Comparison of ENCODE assay signal across 16 mouse cellular contexts in genomic region chr1:43781195-43781594, GRCm38 (mm10). TPM values are rescaled to one million over a fixed set of nuclear protein-coding genes. Genes with fewer than 3 reads are reported as not detected.
DNase-seq lines count a peak whose midpoint lies in the region; ATAC-seq and TF ChIP-seq lines count a peak whose summit lies in the region.
"Had no signal": no experiment of that assay in that cellular context is flagged by ENCODE, and none has a peak within 500 bp of the region (broad histone marks: within the 10 kb centered on the region; RNA-seq: fewer than 3 reads in every experiment).

No protein-coding gene starts in this region.

- 0 out of 2 replicates have a peak overlapping the region, but pooled peaks have one; percentile 5 for H3K9ac ChIP-seq in heart, embryonic 11.5 days (ENCODE audit: low read depth, low read length)
- H3K9ac ChIP-seq in intestine, embryonic 15.5 days = no peak overlapping the region
- H3K9ac ChIP-seq in stomach, embryonic 15.5 days = no peak overlapping the region
- H3K9ac ChIP-seq: midbrain, embryonic 15.5 days had no signal

- no peak overlapping the region for H3K27ac ChIP-seq in heart, embryonic 11.5 days (ENCODE audit: low read depth, low read length)
- H3K27ac ChIP-seq in layer of hippocampus, adult 2 months = peak overlapping the region; percentile 83
- peak overlapping the region; percentile 60 for H3K27ac ChIP-seq in intestine, embryonic 15.5 days
- H3K27ac ChIP-seq in stomach, embryonic 15.5 days = peak overlapping the region; percentile 85; the same call in 1 of the 2 replicates
- H3K27ac ChIP-seq: midbrain, embryonic 15.5 days had no signal

- H3K36me3 ChIP-seq in heart, embryonic 11.5 days (ENCODE audit: control insufficient read depth, insufficient read depth, low read length) = no peaks in the 10 kb centered on the region; the same call in none of the 2 replicates
- H3K36me3 ChIP-seq in intestine, embryonic 15.5 days = peaks cover 9% of the 10 kb centered on the region; the same call in 1 of the 2 replicates
- peaks cover 4% of the 10 kb centered on the region; the same call in 1 of the 2 replicates for H3K36me3 ChIP-seq in stomach, embryonic 15.5 days

- H3K4me2 ChIP-seq in heart, embryonic 11.5 days = no peak overlapping the region
- H3K4me2 ChIP-seq in intestine, embryonic 15.5 days (replicated peaks) = no peak overlapping the region
- no peak overlapping the region for H3K4me2 ChIP-seq in stomach, embryonic 15.5 days
- H3K4me2 ChIP-seq: midbrain, embryonic 15.5 days had no signal

- H3K4me1 ChIP-seq in heart, embryonic 11.5 days (ENCODE audit: control insufficient read depth, insufficient read depth, low read length) = no peaks in the 10 kb centered on the region
- H3K4me1 ChIP-seq in intestine, embryonic 15.5 days (replicated peaks) = no peaks in the 10 kb centered on the region
- H3K4me1 ChIP-seq in stomach, embryonic 15.5 days = peaks cover 12% of the 10 kb centered on the region; the same call in 1 of the 2 replicates
- H3K4me1 ChIP-seq: midbrain, embryonic 15.5 days had no signal

- DNase-seq in heart, postnatal 4 days = no peak
- DNase-seq in layer of hippocampus, adult 2 months (ENCODE audit: low spot score in 2 of 2) = no peak
- no peak for DNase-seq in layer of hippocampus, adult 11-12 months (ENCODE audit: low spot score)
- no peak for DNase-seq in urinary bladder, postnatal 25 days (ENCODE audit: low spot score)
- DNase-seq: cerebellum, adult 9-11 months; embryo, embryonic 11 days; left cerebral cortex, postnatal 4 days; lung, adult 18-20 months had no signal

- 55% methylated on average over 2 of the region's 2 CpGs for WGBS in heart, embryonic 11.5 days (ENCODE audit: insufficient replicate concordance)
- 69% methylated on average over 2 of the region's 2 CpGs for WGBS in intestine, embryonic 15.5 days
- WGBS in stomach, embryonic 15.5 days = 54% methylated on average over 2 of the region's 2 CpGs

- no peak for ATAC-seq in heart, embryonic 11.5 days (replicated peaks; ENCODE audit: insufficient number of reproducible peaks, low FRiP score, low TSS enrichment)
- no peak for ATAC-seq in intestine, embryonic 15.5 days
- no peak for ATAC-seq in stomach, embryonic 15.5 days (ENCODE audit: insufficient read depth, low FRiP score, low read depth)
- ATAC-seq: forebrain, embryonic 14.5 days; inflammation-experienced regulatory T-cells, adult 6 months; midbrain, embryonic 15.5 days had no signal

- H3K4me3 ChIP-seq in heart, embryonic 11.5 days (ENCODE audit: low read depth, low read length) = no peak overlapping the region
- no peak overlapping the region for H3K4me3 ChIP-seq in layer of hippocampus, adult 2 months
- H3K4me3 ChIP-seq in intestine, embryonic 15.5 days (replicated peaks) = no peak overlapping the region
- no peak overlapping the region for H3K4me3 ChIP-seq in stomach, embryonic 15.5 days (replicated peaks)
- H3K4me3 ChIP-seq: megakaryocyte, embryonic 14.5 days; midbrain, embryonic 15.5 days had no signal

- H3K9me3 ChIP-seq in heart, embryonic 11.5 days (replicated peaks; ENCODE audit: control insufficient read depth, low read length) = no peaks in the 10 kb centered on the region
- H3K9me3 ChIP-seq in intestine, embryonic 15.5 days = no peaks in the 10 kb centered on the region
- H3K9me3 ChIP-seq in stomach, embryonic 15.5 days = no peaks in the 10 kb centered on the region
- H3K9me3 ChIP-seq: megakaryocyte, embryonic 14.5 days; midbrain, embryonic 15.5 days had no signal

- H3K27me3 ChIP-seq in heart, embryonic 11.5 days (ENCODE audit: control insufficient read depth, insufficient read depth, low read length) = no peaks in the 10 kb centered on the region
- H3K27me3 ChIP-seq in intestine, embryonic 15.5 days (replicated peaks) = no peaks in the 10 kb centered on the region
- no peaks in the 10 kb centered on the region for H3K27me3 ChIP-seq in stomach, embryonic 15.5 days (replicated peaks)
- H3K27me3 ChIP-seq: megakaryocyte, embryonic 14.5 days; midbrain, embryonic 15.5 days had no signal

- no peak for TF ChIP-seq CTCF in layer of hippocampus, adult 2 months (conservative IDR thresholded peaks at IDR 0.05)

RNA-seq across cellular contexts. Expression of gene Uxs1, which starts 46.4 kb away (rescaled TPM):
- polyA plus RNA-seq in heart, embryonic 11.5 days (2014; fragmentation: Nextera tagmentation; extraction: Ambion mirVana) = 11.3 and 18.2 TPM in 2 replicates
- total RNA-seq in heart, postnatal 4 days (2021) = 10 to 100 TPM; 15.7 to 18.9 TPM
- total RNA-seq in layer of hippocampus, adult 2 months (2021) = 10 to 100 TPM; 45.4 to 50.3 TPM
- 16.2 and 19.3 TPM in 2 replicates for polyA plus RNA-seq in intestine, embryonic 15.5 days (2015; fragmentation: Nextera tagmentation; extraction: Ambion mirVana)
- polyA plus RNA-seq in stomach, embryonic 15.5 days (2015; fragmentation: Nextera tagmentation; extraction: Ambion mirVana) = 21.9 and 22.3 TPM in 2 replicates

RNA-seq across cellular contexts. Expression of gene 1500015O10Rik, which starts 50.8 kb away (rescaled TPM):
- polyA plus RNA-seq in heart, embryonic 11.5 days (2014; fragmentation: Nextera tagmentation; extraction: Ambion mirVana) = 2.5 and 3.2 TPM in 2 replicates
- total RNA-seq in heart, postnatal 4 days (2021) = 1 to 10 TPM; 4.9 to 5.4 TPM
- total RNA-seq in layer of hippocampus, adult 2 months (2021) = 1 to 10 TPM; 1.8 to 3.5 TPM
- 3.5 and 4.4 TPM in 2 replicates for polyA plus RNA-seq in intestine, embryonic 15.5 days (2015; fragmentation: Nextera tagmentation; extraction: Ambion mirVana)
- 4.7 and 6.7 TPM in 2 replicates for polyA plus RNA-seq in stomach, embryonic 15.5 days (2015; fragmentation: Nextera tagmentation; extraction: Ambion mirVana)
- total RNA-seq: liver, adult 2 months had no signal
- polyA plus RNA-seq: liver, adult 2 months had no signal
